Mouse (Mus musculus) skeletal muscle tissue, adult 2 months (tissue): ENCODE data around the gene Epn3.

Experiments
- DNase-seq: peaks from one replicate; pipeline ENCODE4 v3.0.0-alpha.2; 2012; ENCODE audit warnings: low read depth, low spot score

Gene Epn3

GRCm38 (mm10) chr11:94471740-94472584 is 27.8 kb downstream of the Epn3 start:
- no peak for DNase-seq

GRCm38 (mm10) chr11:94470391-94470790 is 29.4 kb downstream of the Epn3 start:
- DNase-seq, result no peak

GRCm38 (mm10) chr11:94469136-94470064 is 30.4 kb downstream of the Epn3 start:
- DNase-seq, result no peak

DNA sequence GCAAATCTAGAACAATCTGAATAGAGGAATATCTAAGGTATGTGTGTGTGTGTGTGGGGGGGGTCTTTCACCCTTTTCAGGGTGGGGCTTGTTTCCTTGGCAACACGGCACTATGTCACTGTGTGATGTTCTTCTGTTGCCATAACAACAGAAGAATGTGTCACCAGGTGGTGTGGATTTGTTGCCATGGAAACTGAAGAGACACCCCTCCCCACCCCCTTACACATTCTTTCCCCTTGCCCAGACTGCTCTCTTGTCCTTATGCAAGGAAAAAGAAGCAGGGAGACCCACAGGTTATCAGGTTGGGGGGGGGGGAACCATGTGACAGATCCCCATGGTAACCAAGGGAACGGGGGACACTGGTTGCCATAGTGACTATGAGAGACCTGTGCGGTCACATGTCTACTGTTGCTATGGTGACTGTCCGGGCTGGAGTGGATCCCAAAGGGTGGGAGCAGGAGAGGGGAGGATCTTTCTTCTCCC is 31.2 kb downstream of the Epn3 start:
- no peak for DNase-seq

GRCm38 (mm10) chr11:94466333-94466855 is 33.4 kb downstream of the Epn3 start:
- DNase-seq, result no peak

GRCm38 (mm10) chr11:94464170-94464569 is 35.6 kb downstream of the Epn3 start:
- no peak for DNase-seq

DNA sequence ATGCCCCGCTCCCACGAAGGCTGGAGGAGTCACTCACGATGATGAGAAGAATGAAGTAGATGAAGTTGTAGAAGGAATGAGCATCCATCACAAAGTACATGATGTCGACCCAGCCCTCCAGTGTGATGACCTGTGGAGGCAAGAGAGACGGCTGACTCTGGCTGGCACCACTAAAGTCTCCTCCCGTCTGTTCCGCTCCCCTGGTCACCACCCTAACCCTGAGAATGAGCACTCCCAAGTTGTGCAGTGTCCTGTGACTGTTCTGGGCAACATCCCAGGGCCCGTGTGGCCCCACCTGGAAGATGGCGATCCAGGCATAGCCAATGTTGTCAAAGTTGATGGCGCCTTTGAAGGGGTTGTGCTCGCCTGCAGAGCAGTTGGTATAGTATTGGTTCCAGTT is 37.9 kb downstream of the Epn3 start:
- DNase-seq, result no peak

DNA sequence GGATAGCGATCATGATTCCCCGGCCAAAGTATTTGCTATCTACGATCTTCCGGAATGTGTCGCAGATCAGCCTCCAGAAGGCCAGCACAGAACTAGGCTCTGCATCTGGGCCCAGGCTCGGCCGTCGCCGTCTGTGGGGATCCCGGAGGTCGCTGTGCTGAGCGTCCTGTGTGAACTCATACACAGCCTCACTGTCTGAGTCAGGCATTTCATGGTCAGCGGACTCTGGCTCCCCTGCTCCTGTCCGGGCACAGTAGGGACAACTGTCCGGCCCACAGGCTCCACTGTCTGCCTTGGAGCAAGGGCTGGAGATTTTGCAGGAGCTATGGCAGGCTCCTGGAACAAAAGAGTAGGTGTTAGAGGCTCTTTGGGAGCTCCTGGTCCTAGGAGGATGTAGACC is 42.8 kb downstream of the Epn3 start:
- DNase-seq, result no peak

GRCm38 (mm10) chr11:94456347-94456746 is 43.4 kb downstream of the Epn3 start:
- DNase-seq, result no peak

DNA sequence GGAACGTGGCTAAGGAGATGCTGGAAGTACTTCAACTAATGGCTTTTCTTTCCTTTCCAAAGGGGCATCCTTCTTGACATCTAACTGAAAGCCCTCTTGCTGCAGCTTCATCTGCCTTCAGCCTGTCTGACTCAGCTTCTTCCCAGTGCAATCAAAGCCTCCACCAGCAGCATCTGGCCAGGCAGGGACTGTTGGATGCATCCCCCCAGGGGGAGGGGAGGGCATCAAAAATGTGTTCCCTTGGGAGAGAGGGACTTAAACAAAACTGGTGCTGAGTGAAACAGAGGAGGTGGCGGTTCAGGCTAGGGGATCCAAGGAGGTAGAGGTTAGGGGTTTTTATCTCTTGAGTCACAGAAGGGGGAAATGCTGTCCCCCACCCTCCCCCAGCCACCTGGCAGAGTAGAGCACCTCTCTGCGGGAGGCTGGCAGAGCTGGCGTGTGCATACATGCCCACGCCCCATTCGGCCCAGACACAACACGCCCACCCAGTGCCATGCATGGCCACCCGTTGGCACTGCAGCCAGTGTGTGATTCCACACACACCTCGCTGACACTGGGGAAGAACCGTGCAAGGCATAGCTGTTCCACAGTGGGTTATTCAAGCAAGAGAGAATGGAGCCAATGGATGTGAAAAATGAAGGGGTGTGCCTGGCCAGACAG is 44.5 kb downstream of the Epn3 start:
- DNase-seq, result no peak

DNA sequence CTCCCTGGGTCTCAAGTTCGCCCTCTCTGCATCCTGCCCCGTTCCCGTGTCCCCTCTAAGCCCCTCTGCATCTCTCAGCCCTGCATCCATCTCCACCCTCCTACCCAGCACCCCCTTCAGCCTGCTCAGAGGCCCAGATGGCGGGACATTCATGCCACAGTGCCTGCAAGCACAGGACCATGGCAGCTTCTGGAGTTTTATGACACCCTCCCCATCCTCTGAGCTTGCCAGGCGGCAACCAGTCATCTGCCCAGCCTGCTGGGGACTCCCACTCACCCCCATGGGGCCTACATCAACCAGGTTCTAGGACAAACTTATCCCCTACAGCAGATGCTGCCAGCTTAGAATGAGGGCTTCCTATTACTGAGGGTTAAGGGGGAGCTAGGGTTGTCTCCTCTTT is 45.0 kb downstream of the Epn3 start:
- no peak for DNase-seq

DNA sequence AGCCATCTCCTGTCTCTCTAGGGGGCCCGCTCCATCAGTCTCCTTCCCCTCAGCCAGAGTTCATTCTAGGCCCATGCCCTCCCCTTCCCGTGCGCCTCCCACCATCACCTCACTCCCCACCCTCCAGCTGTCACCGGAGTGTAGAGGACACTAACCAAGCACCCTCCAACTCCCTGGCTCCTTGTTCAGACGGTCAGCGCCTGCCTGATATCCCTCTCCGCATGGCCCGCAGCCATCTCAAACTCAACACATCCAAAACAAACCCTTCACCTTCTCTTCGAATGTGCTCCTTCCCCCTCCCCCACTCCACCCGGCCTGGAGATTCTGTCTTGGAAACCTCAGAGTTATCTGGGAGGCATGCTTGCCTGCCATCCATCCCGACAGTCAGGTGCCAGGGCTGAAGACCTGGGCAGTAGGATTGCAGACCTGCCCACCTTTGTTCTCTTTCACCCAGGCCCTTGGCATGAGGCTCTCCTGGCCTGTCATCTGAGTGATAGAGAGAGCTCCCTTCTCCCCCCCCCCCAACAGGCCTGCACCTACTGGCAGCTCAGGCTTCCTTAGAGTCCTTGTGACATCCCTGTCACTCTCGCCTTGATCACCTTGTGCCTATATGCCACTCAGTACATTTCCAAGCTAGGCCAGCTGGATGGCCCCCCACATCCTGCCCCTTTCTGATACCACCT is 48.5 kb downstream of the Epn3 start:
- DNase-seq, result no peak

DNA sequence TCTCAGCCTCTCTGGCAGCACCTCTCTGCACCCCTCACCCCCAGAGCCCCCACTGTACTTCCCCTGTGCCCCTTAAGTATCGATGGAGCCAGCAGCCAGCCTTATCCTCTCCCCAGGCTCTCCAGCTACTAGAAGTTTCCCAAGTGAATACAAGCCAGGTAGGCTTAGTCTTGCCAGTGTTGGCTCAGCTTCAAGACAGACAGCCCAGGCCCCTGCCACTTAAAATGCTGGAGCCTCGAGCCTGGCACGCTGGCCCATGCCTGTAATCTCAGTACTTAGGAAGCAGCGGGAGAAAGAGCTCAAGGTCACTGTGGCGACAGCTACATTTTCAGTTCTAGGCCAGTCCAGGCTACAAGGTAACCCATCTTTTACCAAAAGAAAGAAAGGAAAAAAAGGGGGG is 49.9 kb downstream of the Epn3 start:
- DNase-seq, result no peak

GRCm38 (mm10) chr11:94449239-94449638 is 50.5 kb downstream of the Epn3 start:
- no peak for DNase-seq

GRCm38 (mm10) chr11:94447017-94447416 is 52.8 kb downstream of the Epn3 start:
- no peak for DNase-seq

DNA sequence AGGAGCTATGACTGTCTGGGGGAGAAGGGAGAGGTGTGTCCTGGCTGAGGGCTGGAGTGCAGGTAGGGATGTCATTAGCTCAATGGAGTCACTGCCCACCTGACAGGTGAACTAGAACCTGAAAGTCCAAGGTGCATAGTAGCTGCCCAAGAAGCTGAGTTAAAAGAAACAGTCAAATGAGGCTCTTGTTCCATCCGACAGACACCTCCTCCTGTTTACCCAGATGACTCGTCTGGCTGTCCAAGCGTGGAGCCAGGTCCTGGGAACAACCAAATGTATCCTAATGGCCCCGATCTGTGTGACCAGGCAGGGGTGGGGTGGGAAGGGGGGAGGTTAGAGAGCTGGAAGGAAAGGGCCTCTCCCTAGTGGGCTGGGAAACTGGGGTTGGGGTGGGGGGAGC is 54.5 kb downstream of the Epn3 start:
- no peak for DNase-seq

DNA sequence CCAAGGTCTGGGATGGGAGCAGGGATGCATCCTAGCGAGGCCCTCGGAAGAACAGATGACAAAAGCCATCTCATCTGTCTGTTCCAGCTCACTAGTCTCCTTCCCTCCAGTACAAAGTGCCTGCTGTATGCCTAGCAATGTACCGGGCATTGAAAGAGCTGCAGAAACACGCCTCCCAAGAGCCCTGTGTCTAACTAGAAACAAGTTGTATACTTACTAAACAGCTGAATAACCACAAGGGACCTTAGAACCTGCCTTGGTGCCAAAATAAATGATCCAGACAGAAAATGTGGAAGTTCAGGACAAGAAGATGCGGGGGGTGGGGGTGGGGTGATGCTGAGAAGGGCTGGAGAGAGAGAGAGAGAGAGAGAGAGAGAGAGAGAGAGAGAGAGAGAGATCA is 54.9 kb downstream of the Epn3 start:
- DNase-seq, result no peak

- no peak for DNase-seq
Observed at GRCm38 (mm10) chr11:94441752-94442151, 58.0 kb downstream of the Epn3 start.

- DNase-seq, result no peak
Observed at GRCm38 (mm10) chr11:94441122-94441521, 58.7 kb downstream of the Epn3 start.

DNA sequence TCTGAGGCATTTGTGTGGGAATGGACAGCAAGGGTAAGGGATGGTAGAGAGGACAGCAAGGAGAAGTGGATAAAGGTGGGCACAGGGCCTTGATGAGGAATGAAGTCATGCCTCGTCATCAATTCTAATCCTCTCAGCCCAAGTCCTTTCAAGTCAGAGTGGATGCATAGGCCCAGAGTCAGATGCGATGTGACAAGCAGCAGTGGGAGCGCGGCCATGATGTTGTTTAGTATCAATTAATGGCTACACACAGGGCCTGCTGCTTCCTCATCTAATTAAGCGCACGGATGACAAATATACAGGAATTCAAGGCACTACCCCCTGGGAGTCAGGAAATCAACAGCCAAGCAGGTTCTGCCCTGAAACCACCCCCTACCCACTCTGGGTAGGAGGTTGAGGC is 59.4 kb downstream of the Epn3 start:
- no peak for DNase-seq
